Mouse (Mus musculus) midbrain, embryonic 12.5 days (tissue): ENCODE results near the gene Crybb3. TPM values are rescaled to one million over a fixed set of nuclear protein-coding genes. Genes with fewer than 3 reads are reported as not detected.
A peak's percentile ranks its signal among the peaks of the same experiment; 100 is the strongest.

Source experiments
- ATAC-seq: fragments of 200-750 bp; cut with Nextera tagmentation; 2 replicates; pipeline ENCODE4 v1.8.0; 2017; ENCODE audit warnings: low read depth, moderate TSS enrichment, moderate library complexity; ENCODE audit not compliant: low FRiP score
- H3K27ac ChIP-seq: fragments of 300-500 bp; sonication (generic); replicated peaks from 2 replicates; pipeline ENCODE4 v1.5.1; 2016; ENCODE audit warnings: mild to moderate bottlenecking
- H3K27me3 ChIP-seq: fragments of 300-500 bp; sonication (generic); 2 replicates; pipeline ENCODE4 v1.6.1; 2016; ENCODE audit warnings: mild to moderate bottlenecking
- H3K36me3 ChIP-seq: fragments of 300-500 bp; sonication (generic); 2 replicates; pipeline ENCODE4 v1.6.1; 2016
- H3K4me1 ChIP-seq: fragments of 300-500 bp; sonication (generic); 2 replicates; pipeline ENCODE4 v1.6.1; 2016
- H3K4me2 ChIP-seq: fragments of 300-500 bp; sonication (generic); replicated peaks from 2 replicates; pipeline ENCODE4 v1.6.1; 2016; ENCODE audit warnings: mild to moderate bottlenecking, moderate library complexity
- H3K4me3 ChIP-seq: fragments of 300-500 bp; sonication (generic); 2 replicates; pipeline ENCODE4 v1.5.1; 2016; ENCODE audit warnings: mild to moderate bottlenecking
- H3K9ac ChIP-seq: fragments of 300-500 bp; sonication (generic); replicated peaks from 2 replicates; pipeline ENCODE4 v1.6.1; 2016; ENCODE audit warnings: mild to moderate bottlenecking, moderate library complexity
- H3K9me3 ChIP-seq: fragments of 300-500 bp; sonication (generic); 2 replicates; pipeline ENCODE4 v1.6.1; 2016; ENCODE audit warnings: mild to moderate bottlenecking
- WGBS: fragments of 180-500 bp; shearing (Covaris S2); methylation state at CpG from one replicate; pipeline ENCODE4 v1.1.7; 2016; 5-methylcytosine and 5-hydroxymethylcytosine counted together
- polyA plus RNA-seq: library from polyadenylated mRNA; unstranded; fragments of >200 nt; fragmentation: Nextera tagmentation; extraction: Ambion mirVana; gene quantifications from 2 replicates; pipeline ENCODE4 v1.2.1, GENCODE M21; 2016

Crybb3 gene
- polyA plus RNA-seq, 1 experiment from 2014 or later = 0.24 TPM

GRCm38 (mm10) chr5:113100422-113100821 lies 19.0 kb upstream of the Crybb3 start:
- Histone ChIP-seq H3K4me2 (no peak overlapping the region), H3K27ac (no peak overlapping the region; the same call in 1 of the 2 replicates), H3K36me3 (no peaks in the 10 kb centered on the region; the same call in 1 of the 2 replicates), H3K9ac (no peak overlapping the region), H3K4me1 (peaks cover 11% of the 10 kb centered on the region), H3K27me3 (peaks cover 7% of the 10 kb centered on the region; the same call in 1 of the 2 replicates), H3K4me3 (no peak overlapping the region), H3K9me3 (no peaks in the 10 kb centered on the region)
- no peak for ATAC-seq
- 87% methylated on average over 11 of the region's 11 CpGs for WGBS

DNA sequence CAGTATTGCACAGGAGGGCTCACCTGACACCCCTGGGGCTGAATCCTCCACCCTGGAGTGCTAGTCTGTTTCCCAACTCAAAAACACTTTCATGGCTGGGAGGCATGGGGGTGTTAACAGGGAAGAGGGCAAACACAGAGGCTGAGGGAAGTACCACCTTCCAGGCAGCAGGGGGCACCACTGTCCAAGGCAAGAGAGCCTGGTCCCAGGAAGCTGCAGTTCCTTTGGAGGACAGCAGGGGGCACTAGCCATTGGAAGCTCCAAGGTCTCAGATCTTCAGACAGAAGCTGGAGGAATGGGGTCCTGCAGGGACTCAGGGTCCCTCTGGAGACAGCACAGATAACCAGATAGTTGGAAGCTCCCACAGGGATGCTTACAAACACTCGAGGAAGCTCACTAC lies 18.2 kb upstream of the Crybb3 start:
- Histone ChIP-seq H3K9me3 (no peaks in the 10 kb centered on the region), H3K27ac (no peak overlapping the region), H3K36me3 (no peaks in the 10 kb centered on the region; the same call in 1 of the 2 replicates), H3K4me3 (no peak overlapping the region), H3K4me2 (no peak overlapping the region), H3K27me3 (peaks cover 7% of the 10 kb centered on the region; the same call in 1 of the 2 replicates), H3K9ac (no peak overlapping the region), H3K4me1 (peaks cover 11% of the 10 kb centered on the region)
- WGBS = 40% methylated on average over 1 of the region's 1 CpGs
- ATAC-seq = peak; percentile 49; the same call in 1 of the 2 replicates

- no peaks in the 10 kb centered on the region for H3K9me3 ChIP-seq
- no peak overlapping the region for H3K9ac ChIP-seq
- H3K36me3 ChIP-seq = no peaks in the 10 kb centered on the region; the same call in 1 of the 2 replicates
- no peak for ATAC-seq
- peaks cover 7% of the 10 kb centered on the region; the same call in 1 of the 2 replicates for H3K27me3 ChIP-seq
- 94% methylated on average over 17 of the region's 17 CpGs for WGBS
- H3K27ac ChIP-seq = no peak overlapping the region
- no peak overlapping the region for H3K4me3 ChIP-seq
- H3K4me2 ChIP-seq = no peak overlapping the region
- peaks cover 6% of the 10 kb centered on the region for H3K4me1 ChIP-seq
These were observed 16.2 kb upstream of the Crybb3 start for GRCm38 (mm10) chr5:113097551-113097950.

DNA sequence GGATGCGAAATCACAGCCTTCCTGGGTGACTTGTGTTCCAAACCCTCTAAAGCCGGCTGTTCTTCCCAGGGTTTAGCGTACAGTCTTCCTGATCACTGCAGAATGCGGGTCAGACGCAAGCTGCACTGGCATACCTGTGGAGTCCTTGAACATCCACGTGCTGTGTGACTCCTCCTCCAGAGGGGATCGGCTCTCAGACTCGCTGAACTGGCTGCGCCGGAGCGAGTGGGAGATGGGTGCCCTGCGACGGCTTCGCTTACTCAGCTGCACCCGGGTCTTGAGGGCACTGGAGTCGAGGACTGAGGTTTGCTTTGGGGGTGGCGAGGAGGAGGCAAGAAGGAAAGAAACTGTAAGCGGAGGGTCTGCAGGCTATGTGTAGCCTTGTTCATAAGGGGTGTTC lies 14.1 kb upstream of the Crybb3 start:
- Histone ChIP-seq H3K4me2 (no peak overlapping the region), H3K9ac (no peak overlapping the region), H3K4me1 (no peaks in the 10 kb centered on the region), H3K27me3 (peaks cover 3% of the 10 kb centered on the region; the same call in 1 of the 2 replicates), H3K27ac (no peak overlapping the region), H3K4me3 (no peak overlapping the region), H3K36me3 (no peaks in the 10 kb centered on the region; the same call in 1 of the 2 replicates), H3K9me3 (no peaks in the 10 kb centered on the region)
- ATAC-seq = no peak
- WGBS = 95% methylated on average over 18 of the region's 18 CpGs

DNA sequence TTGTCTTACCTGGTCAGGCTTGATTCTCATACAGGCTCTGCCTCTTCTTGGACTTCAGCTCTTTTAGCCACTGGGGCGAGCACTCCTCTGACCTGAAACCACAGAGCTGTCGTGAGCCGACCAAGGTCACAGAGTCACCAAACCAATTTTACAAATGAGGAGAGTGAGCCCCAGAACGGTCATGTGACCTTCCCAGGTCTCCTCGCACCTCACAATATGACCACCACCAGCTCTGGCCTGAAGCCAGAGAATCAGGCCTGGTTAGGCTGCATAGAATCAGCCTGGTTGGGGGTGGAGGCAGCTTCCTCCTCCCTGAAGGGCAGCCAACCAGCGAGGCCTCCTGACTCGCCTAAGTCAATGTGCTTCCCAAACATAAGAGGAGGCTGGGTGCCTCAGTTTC lies 11.0 kb upstream of the Crybb3 start:
- Histone ChIP-seq H3K4me1 (no peaks in the 10 kb centered on the region), H3K4me2 (no peak overlapping the region), H3K9ac (no peak overlapping the region), H3K9me3 (no peaks in the 10 kb centered on the region), H3K36me3 (no peaks in the 10 kb centered on the region; the same call in 1 of the 2 replicates), H3K27me3 (no peaks in the 10 kb centered on the region), H3K27ac (no peak overlapping the region), H3K4me3 (no peak overlapping the region)
- no peak for ATAC-seq
- WGBS = 80% methylated on average over 7 of the region's 7 CpGs

DNA sequence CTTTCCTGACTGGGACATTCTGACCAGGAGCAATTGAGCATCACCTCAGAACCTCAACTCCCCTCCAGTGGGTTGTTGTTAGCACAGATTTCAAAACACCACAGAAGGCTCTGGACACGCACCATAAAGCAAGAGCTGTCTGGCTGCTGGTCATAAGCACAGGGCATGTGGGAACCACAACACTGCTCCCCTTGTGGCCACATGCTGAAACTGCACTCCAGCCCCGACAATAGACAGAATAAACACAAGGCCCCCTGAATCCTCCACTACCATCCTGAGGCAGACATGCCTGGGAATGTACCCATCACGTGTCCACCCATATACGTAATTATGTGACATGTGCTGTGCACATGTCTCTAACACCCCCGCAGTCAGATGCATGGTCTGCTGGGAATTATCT lies 9.8 kb upstream of the Crybb3 start:
- ATAC-seq = no peak
- Histone ChIP-seq H3K4me3 (no peak overlapping the region), H3K36me3 (no peaks in the 10 kb centered on the region), H3K4me2 (no peak overlapping the region), H3K9me3 (no peaks in the 10 kb centered on the region), H3K27me3 (no peaks in the 10 kb centered on the region), H3K4me1 (0 out of 2 replicates have a peak, but pooled peaks cover 2% of the 10 kb centered on the region), H3K9ac (no peak overlapping the region), H3K27ac (no peak overlapping the region)
- 60% methylated on average over 5 of the region's 5 CpGs for WGBS

DNA sequence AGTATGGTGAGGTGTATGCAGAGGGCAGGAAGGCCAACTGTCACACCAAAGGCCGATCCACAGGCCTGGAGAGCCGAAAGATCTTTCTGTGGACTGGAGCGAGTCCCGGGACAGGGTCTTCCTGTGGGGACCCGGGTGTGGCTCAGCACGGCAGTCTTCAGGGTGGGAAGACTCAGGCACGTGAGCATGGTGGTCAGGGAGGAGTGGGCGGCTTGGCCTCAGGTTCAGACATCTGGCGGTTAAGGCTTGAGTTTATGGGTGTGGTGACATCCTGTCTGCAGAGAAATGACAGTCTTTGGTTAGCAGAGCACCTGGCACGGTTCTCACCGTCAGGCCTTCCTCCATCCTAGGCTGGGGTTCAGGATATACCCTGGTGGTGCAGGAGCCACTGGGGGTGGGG lies 9.4 kb upstream of the Crybb3 start:
- Histone ChIP-seq H3K4me1 (0 out of 2 replicates have a peak, but pooled peaks cover 2% of the 10 kb centered on the region), H3K4me3 (no peak overlapping the region), H3K36me3 (no peaks in the 10 kb centered on the region), H3K27ac (no peak overlapping the region), H3K9me3 (no peaks in the 10 kb centered on the region), H3K4me2 (no peak overlapping the region), H3K9ac (no peak overlapping the region), H3K27me3 (no peaks in the 10 kb centered on the region)
- 0 out of 2 replicates have a peak, but pooled peaks have one; percentile 19 for ATAC-seq
- WGBS = 92% methylated on average over 11 of the region's 11 CpGs

- Histone ChIP-seq H3K36me3 (no peaks in the 10 kb centered on the region), H3K27me3 (no peaks in the 10 kb centered on the region), H3K9ac (no peak overlapping the region), H3K4me3 (no peak overlapping the region), H3K4me2 (no peak overlapping the region), H3K9me3 (no peaks in the 10 kb centered on the region), H3K27ac (no peak overlapping the region), H3K4me1 (0 out of 2 replicates have a peak, but pooled peaks cover 2% of the 10 kb centered on the region)
- ATAC-seq = no peak
- 93% methylated on average over 24 of the region's 24 CpGs for whole genome bisulfite sequencing
These were observed 8.8 kb upstream of the Crybb3 start for GRCm38 (mm10) chr5:113090077-113090690.

DNA sequence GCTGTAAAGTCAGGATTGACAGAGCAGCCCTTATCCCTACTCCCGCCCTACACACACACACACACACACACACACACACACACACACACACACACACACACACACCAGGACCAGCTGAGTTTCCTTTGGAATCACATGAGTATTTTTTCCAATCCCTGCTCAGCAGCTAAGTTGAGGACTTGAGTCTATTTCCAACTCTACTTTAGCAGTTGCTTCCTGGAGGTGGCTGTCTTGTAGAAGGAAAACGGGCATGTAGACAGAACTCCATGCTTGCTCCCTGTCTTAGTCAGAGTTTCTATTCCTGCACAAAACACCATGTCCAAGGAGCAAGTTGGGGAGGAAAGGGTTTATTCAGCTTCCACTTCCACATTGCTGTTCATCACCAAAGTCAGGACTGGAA lies 6.1 kb upstream of the Crybb3 start:
- 88% methylated on average over 1 of the region's 2 CpGs for WGBS
- H3K27me3 ChIP-seq = no peaks in the 10 kb centered on the region
- H3K27ac ChIP-seq = no peak overlapping the region
- no peak overlapping the region for H3K4me3 ChIP-seq
- no peak for ATAC-seq
- H3K9me3 ChIP-seq = no peaks in the 10 kb centered on the region
- H3K36me3 ChIP-seq = no peaks in the 10 kb centered on the region
- 0 out of 2 replicates have a peak, but pooled peaks cover 2% of the 10 kb centered on the region for H3K4me1 ChIP-seq
- no peak overlapping the region for H3K9ac ChIP-seq
- H3K4me2 ChIP-seq = no peak overlapping the region

DNA sequence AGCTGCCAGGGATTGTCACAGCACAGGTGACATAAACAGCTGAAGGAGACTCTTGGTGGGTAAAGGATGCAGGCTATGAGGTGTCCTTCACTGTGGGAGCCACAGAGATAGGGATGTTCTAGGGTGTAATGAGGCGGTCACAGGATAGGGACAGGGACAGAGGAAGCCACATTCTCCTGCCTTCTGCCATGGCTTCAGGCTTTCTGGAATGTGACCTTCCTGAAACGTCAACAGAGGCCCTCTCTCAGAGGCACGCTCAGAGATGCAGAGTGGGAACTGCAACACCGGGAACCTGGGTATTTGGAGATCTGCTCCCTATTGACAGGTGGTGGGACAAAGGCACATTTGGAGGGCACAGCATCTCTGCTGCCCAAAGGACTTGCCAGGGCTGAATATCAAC lies 5.6 kb upstream of the Crybb3 start:
- no peak for ATAC-seq
- no peak overlapping the region for H3K4me2 ChIP-seq
- no peaks in the 10 kb centered on the region for H3K27me3 ChIP-seq
- 60% methylated on average over 4 of the region's 4 CpGs for WGBS
- no peaks in the 10 kb centered on the region for H3K9me3 ChIP-seq
- no peak overlapping the region for H3K9ac ChIP-seq
- no peak overlapping the region for H3K27ac ChIP-seq
- no peak overlapping the region for H3K4me3 ChIP-seq
- H3K4me1 ChIP-seq = 0 out of 2 replicates have a peak, but pooled peaks cover 2% of the 10 kb centered on the region
- no peaks in the 10 kb centered on the region for H3K36me3 ChIP-seq

DNA sequence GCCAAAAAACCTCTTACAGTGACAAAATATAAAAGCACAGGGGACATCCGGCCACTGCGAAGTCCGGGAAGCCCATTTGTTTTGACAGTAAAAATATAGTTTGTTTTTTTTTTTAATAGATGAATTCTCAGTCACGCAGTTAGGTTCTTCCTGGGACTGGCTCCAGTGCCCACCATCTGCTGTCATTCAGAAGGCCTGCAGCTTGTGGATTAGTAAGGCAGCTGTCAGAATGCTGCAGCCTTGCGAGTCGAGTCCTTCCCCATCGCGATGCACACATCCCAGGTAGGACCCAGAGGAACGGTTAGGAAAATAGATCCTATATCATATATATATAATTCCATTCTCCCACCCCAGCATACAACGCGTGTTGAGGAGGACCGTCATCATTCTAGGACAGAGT lies 5.1 kb upstream of the Crybb3 start:
- Histone ChIP-seq H3K4me2 (no peak overlapping the region), H3K9ac (no peak overlapping the region), H3K4me3 (no peak overlapping the region), H3K36me3 (no peaks in the 10 kb centered on the region), H3K9me3 (no peaks in the 10 kb centered on the region), H3K27me3 (no peaks in the 10 kb centered on the region), H3K4me1 (0 out of 2 replicates have a peak, but pooled peaks cover 2% of the 10 kb centered on the region), H3K27ac (no peak overlapping the region)
- whole genome bisulfite sequencing = 83% methylated on average over 12 of the region's 12 CpGs
- no peak for ATAC-seq

- no peak overlapping the region for H3K4me2 ChIP-seq
- H3K27me3 ChIP-seq = no peaks in the 10 kb centered on the region
- no peak for ATAC-seq
- H3K36me3 ChIP-seq = no peaks in the 10 kb centered on the region
- no peak overlapping the region for H3K27ac ChIP-seq
- no peak overlapping the region for H3K4me3 ChIP-seq
- no peak overlapping the region for H3K9ac ChIP-seq
- H3K9me3 ChIP-seq = no peaks in the 10 kb centered on the region
- H3K4me1 ChIP-seq = 0 out of 2 replicates have a peak, but pooled peaks cover 2% of the 10 kb centered on the region
- WGBS = 75% methylated on average over 2 of the region's 2 CpGs
These were observed 4.5 kb upstream of the Crybb3 start for GRCm38 (mm10) chr5:113085931-113086330.
